Mouse (Mus musculus) spleen, postnatal 14 days (tissue): ENCODE measurements around the gene Zpbp2.
"Not testable (repeated sequence)": the region's sequence is repeated elsewhere in the genome, so short reads cannot be mapped to it uniquely, and the experiment has no call there.

Experiments used
- DNase-seq, 2 experiments: peaks; one replicate each; pipeline ENCODE4 v3.0.0; 2021 to 2022; ENCODE audit warnings: low spot score in 2 of 2

Gene Zpbp2

DNA sequence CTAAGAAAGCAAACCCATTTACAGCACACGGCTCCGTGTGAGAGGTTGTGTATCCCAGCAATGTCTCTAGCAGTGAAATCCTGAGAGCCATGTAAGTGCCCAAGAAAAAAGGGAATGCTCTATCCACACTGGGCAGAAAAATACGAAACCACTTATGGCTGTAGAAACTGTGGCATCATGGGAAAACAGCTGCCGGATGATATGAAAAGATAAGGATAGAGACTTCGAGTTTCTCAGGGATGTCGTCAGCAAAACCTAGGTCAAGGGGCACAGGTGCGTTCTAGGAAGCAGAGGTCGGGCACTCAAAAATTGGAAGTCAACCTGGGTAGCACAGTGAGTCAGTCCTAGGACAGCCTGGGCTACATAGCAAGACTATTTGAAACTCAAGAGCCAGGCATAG is 38.4 kb downstream of the Zpbp2 start:
- no peak for DNase-seq

DNA sequence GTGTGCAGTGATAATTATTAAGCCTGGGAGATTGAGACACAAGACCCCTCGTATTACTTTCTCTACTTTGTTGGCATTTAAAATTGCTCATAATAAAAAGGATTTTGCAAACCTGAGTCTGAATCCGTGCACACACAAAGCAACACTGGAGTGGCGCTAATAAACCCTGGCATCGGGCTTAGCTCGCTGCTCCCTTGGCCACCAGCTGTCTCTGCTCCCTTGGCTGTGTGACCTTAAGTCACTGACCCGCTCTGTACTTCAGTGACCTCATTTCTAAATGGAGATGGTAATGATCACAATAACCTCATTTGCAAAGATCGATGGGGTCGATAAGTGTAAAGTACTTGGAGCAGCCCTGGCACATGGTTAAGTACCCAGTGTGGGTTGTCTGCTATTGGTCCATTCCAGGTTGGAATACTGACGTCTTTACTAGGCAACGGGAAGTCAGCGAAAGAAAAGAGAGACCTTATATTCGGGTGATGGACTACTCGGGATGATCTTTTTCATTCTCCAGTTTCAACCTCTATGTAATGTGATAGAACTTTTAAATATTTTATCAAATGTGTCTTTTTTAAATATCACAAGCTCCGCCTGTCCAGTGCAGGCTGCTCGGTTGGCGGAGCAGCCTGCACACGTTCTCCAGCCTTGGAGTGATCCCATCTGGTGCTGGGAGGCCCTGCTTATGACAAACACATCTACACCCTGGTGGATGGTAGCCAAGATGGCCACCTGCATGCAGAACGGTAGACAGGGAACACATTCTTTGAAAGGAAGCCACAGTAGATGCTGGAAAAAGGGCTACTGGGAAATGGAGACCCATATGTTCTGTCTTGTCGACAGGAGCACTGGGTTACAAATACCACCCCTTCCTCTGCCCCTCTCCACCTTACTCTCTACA is 39.9 kb downstream of the Zpbp2 start:
- no peak for DNase-seq

DNA sequence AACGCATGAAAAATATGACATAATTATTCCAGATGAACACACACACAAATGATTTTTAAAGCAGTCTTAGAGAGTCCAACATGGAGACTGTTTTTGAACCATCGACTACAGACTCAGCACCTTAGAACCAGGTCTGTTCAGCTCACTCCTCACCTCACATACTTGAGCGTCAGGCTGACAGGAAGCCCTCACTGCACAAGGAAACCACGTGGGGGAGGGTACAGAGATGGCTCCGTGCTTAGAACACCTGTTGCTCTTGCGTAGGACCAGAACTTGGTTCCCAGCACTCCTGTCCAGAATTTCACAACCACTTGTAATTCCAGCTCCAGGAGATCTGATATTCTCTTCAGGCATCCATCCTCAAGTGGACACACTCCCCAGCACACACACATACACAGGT is 44.1 kb downstream of the Zpbp2 start:
- no peak for DNase-seq

DNA sequence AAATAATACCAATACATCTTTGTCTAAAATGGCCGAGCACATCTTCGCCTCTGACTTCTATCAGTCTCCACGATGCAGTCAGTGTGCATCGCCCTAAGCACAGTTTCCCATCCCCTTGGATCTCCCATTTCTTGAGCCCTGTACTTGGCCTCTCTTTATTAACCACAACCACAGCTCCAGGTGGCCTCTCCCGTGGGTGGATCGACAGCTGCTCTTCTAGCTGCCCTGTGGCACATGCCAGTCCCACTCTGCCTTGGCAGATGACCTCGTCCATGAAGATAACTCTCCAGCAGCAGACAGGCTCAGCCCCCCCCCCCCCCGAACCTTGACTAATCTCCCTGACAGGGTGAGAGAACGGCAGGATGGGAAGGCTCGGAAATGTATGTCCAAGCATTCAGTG is 44.6 kb downstream of the Zpbp2 start:
- no peak for DNase-seq

DNA sequence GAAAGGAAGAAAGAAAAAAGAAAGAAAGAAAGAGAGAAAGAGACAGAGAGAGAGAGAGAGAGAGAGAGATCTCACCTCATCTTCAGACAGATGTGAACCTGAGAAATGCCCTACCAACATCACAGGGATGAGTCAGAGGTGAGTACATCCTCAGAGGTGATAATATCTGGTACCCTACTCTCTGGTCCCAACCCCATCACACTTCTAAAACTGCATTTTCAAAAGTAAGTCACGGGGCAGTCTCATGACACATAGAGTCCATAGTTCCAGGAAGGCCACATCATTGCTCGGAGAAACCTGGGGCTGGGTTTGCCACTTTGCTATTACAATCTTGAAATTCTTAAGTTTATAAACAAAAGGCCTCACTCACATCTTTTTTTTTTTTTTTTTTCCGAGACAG is 45.1 kb downstream of the Zpbp2 start:
- no peak for DNase-seq

DNA sequence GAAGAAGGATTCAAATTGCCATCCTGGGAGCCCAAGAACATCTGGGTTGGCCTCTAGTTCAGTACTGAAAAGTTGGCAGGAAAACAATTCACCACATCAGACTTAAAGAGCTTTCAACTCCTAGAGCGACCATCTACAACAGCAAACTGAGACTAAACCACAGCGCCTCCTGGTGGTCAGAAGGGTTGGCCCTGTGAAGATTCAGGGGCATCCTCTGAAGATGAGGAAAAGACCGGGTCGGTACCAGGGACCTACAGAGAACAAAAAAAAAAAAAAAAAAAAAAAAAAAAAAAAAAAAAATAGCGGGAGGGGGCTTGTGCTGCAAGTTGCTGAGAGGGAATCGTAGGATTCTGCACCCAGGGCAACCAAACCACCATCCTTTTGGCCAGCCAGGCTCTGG is 46.5 kb downstream of the Zpbp2 start:
- peak; percentile 55 to 79 for DNase-seq

DNA sequence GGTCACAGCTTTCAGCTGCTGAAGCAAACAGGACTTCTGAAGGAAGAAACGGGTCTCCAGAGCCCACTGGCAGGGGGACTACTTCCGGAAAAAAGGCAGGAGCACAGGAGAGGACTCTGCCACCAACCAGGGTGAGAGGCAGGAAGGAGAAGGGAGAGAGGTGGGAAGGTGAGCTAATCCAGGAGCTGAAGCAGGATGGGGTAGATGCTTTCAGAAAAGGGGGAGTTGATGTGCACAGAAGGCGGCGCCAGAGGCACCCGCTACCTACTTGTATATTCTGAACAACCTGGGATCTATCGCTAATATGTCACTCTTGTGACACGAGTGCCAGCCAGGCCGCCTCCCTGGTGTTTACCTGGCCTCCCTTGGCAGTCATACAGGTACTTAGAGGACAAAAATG is 47.1 kb downstream of the Zpbp2 start, which contains the start of gene Lrrc3c:
Gene Lrrc3c (plus strand): TSS at position 301 of the 400 bp plus-strand sequence.
- DNase-seq: no peak

DNA sequence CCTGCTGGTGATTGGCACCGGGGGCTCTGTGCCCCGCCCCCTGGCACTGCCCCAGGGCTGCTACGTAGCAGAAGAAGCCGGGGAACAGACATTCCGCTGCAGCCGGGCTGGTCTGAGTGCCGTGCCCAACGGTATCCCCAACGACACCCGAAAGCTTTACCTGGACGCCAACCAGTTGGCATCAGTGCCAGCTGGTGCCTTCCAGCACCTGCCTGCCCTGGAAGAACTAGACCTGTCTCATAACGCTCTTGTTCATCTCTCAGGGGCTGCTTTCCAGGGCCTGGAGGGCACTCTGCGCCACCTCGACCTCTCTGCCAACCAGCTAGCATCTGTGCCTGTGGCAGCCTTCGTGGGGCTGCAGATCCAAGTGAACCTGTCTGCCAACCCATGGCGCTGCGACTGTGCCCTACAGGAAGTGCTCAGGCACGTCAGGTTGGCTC is 48.0 kb downstream of the Zpbp2 start:
- no peak for DNase-seq

DNA sequence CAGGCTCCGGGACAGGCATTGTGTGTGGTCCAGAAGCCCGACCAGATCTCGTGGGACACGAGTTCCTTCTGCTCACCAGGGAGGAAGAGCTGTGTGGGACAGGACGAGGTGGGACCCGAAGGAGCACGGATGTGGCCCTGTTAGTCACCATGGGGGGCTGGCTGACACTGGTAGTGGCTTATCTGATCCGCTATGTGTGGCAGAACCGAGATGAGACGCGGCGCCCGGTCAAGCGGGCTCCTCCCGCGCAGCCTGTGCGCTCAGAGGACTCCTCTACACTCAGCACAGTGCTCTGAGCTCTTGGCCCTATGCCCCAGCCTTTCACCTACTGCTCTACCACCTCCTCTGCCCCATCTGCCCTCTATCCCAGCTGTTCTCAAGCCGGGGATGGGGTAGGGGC is 48.4 kb downstream of the Zpbp2 start:
- no peak for DNase-seq

DNA sequence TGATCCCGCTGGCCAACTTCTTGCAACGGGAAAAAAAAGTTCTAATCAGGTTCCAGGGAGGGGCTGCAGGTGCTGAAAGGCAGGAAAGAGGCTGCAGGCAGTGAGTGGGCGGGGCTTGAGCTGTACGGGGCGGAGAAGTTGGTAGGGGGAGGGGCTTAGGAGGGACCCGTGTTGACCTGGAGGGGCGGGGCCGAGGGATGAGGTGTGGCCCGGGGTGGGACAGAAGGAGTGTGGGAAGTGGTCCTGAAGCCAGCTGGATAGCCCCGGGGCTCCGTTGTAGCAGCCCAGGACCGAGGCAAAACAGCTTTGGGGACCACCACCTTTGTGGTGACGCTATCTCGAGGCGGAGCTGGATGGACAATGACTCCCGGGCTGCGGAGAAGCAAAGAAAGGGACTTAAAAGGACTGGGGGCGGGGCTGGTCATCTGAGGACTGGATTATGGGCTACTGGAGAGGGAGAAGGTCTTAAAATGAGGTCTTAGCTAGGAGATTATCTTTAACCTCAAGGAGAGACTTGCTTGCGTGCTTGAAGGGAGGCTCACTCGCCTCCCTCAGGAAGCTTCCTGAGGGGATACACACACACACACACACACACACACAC is 51.3 kb downstream of the Zpbp2 start:
- no peak for DNase-seq

DNA sequence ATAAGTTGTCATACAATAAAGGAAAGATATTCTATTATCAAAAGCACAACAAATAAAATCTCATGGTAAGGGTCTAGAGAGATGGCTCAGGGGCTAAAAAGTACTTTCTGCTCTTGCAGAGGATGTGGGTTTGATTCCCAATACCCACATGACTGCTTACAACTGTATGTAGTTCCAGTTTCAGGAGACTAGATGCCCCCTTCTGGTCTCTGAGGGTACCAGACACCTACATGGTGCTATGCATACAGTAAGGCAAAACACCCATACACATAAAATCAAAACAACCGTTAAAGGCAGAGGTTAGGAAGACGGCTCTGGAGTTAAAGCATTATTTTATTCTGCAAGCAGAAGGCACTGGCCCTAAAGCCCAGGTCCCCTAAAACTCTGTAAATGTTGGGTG is 53.1 kb downstream of the Zpbp2 start:
- no peak for DNase-seq

DNA sequence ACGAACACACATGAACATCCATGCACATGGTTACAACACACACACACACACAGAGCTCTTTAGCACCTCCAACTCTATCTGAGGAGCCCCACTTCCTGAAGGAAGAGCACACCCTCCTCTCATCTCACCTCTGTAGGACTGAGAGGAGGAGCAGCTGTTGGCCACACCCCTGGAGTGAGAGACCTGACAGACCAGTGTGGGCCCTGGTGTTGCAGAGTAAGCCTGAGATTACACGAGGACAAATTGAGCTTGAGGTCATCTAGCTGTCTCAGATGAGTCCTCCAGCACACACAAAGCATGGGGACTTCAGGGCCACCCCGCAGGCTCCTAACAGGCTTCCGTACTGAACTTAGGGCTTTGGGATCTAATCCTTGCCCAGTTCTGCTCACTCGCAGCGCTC is 54.0 kb downstream of the Zpbp2 start:
- DNase-seq: not testable (repeated sequence)

DNA sequence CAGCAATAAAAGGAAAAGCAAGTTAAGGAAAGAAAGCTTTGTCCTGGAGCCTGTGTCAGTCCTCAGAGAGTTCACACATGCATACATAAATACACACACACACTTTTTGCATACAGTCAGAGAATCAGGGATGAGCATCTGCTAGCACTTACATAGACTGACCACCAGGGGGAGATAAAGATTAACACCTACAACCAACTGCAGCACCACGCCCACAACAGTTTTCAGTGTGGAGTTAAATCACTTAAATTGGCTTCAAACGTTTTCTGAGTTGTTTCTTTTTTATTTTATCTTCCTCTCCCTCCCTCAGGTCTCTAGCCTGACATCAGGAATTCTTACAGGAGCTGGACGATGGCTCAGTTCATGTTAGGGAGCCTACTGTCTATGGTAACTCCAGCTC is 55.9 kb downstream of the Zpbp2 start:
- DNase-seq: no peak
